Mouse (Mus musculus) neural tube, embryonic 11.5 days (tissue): ENCODE data around the gene Tgif1. TPM values are rescaled to one million over a fixed set of nuclear protein-coding genes. Genes with fewer than 3 reads are reported as not detected.

Experiments used
- ATAC-seq: fragments of 200-750 bp; cut with Nextera tagmentation; 2 replicates; pipeline ENCODE4 v1.8.0; 2017; ENCODE audit warnings: moderate number of reproducible peaks, mild to moderate bottlenecking, moderate TSS enrichment, moderate library complexity; ENCODE audit not compliant: insufficient read depth, low FRiP score, low TSS enrichment
- DNase-seq: peaks from one replicate; pipeline ENCODE4 v3.0.0-alpha.2; 2015; ENCODE audit warnings: low spot score
- H3K27ac ChIP-seq: fragments of 300-500 bp; sonication (generic); 2 replicates; pipeline ENCODE4 v1.5.1; 2014; ENCODE audit warnings: low read depth, mild to moderate bottlenecking, low read length
- H3K27me3 ChIP-seq: fragments of 300-500 bp; sonication (generic); 2 replicates; pipeline ENCODE4 v1.6.1; 2014; ENCODE audit warnings: mild to moderate bottlenecking, low read length, mixed read lengths; ENCODE audit not compliant: control insufficient read depth, insufficient read depth
- H3K36me3 ChIP-seq: fragments of 300-500 bp; sonication (generic); 2 replicates; pipeline ENCODE4 v1.6.1; 2014; ENCODE audit warnings: mild to moderate bottlenecking, low read length, moderate library complexity, mixed read lengths; ENCODE audit not compliant: control insufficient read depth, insufficient read depth
- H3K4me1 ChIP-seq: fragments of 300-500 bp; sonication (generic); 2 replicates; pipeline ENCODE4 v1.6.1; 2014; ENCODE audit warnings: low read length, mixed read lengths; ENCODE audit not compliant: control insufficient read depth, insufficient read depth
- H3K4me2 ChIP-seq: fragments of 300-500 bp; sonication (generic); 2 replicates; pipeline ENCODE4 v1.6.1; 2014; ENCODE audit warnings: low read depth, mild to moderate bottlenecking, moderate library complexity
- H3K4me3 ChIP-seq: fragments of 300-500 bp; sonication (generic); 2 replicates; pipeline ENCODE4 v1.5.1; 2014; ENCODE audit warnings: low read depth, low read length
- H3K9ac ChIP-seq: fragments of 300-500 bp; sonication (generic); 2 replicates; pipeline ENCODE4 v1.6.1; 2014; ENCODE audit warnings: mild to moderate bottlenecking, low read length
- H3K9me3 ChIP-seq: fragments of 300-500 bp; sonication (generic); 2 replicates; pipeline ENCODE4 v1.6.1; 2016; ENCODE audit warnings: low read length; ENCODE audit not compliant: control insufficient read depth
- WGBS: fragments of 180-500 bp; shearing (Covaris S2); extraction: QIAGEN DNeasy Blood & Tissue Kit; methylation state at CpG from one replicate; pipeline ENCODE4 v1.1.7; 2014; 5-methylcytosine and 5-hydroxymethylcytosine counted together
- polyA plus RNA-seq: library from polyadenylated mRNA; unstranded; fragments of >200 nt; fragmentation: Nextera tagmentation; extraction: Ambion mirVana; gene quantifications from 2 replicates; pipeline ENCODE4 v1.2.1, GENCODE M21; 2014

The Tgif1 gene
- polyA plus RNA-seq, 1 experiment from 2014 or later, result 66.2 TPM

GRCm38 (mm10) chr17:70848511-70849398, 4.6 kb downstream of the Tgif1 start:
- Histone ChIP-seq H3K9ac (peak overlapping the region; percentile 92), H3K27ac (peak overlapping the region; percentile 79), H3K4me1 (0 out of 2 replicates have a peak, but pooled peaks cover 3% of the 10 kb centered on the region), H3K9me3 (no peaks in the 10 kb centered on the region), H3K4me2 (peak overlapping the region; percentile 97), H3K27me3 (no peaks in the 10 kb centered on the region), H3K4me3 (peak overlapping the region; percentile 73), H3K36me3 (no peaks in the 10 kb centered on the region; the same call in 1 of the 2 replicates)
- ATAC-seq (0 out of 2 replicates have a peak, but pooled peaks have one; percentile 3), DNase-seq (peak; percentile 61)
- WGBS, result under 1% methylated on average over 23 of the region's 23 CpGs

DNA sequence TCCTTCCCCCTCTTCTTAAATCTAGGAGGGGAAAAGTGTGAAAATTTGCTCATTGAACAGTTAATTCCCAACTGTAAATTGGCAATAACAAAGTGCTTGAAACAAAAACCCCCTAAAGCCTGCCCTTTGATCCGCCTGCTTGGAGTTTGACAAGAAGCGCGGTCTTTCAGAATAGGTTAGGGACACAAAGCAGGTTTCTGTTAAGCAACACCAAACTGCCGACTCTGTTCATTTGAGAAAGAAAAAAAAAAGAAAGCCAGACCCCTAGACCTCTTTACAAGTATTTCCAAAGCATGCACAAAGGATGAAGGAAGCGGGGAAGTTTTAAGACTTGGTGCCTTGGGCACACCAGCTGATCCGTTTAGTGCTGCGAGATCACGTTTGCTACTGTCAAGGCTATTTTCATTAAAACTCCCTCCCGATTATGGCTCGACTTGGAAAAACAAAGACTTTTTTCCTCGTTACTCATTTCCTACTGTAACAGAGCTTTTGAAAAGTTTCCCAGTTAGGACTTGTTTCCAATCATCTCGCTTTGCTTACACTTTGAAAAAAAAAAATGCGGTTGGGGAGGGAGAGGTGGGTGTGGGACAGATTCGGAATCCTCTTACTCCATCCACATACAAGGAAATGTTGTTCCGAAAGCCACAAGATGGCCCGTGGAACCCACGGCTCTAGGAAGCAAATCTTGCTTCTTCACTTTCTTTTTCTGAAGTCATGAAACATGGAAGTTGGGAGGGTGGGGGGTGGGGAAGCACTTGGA, 5.4 kb downstream of the Tgif1 start:
- DNase-seq (peak; percentile 29), ATAC-seq (no peak)
- Histone ChIP-seq H3K27me3 (no peaks in the 10 kb centered on the region), H3K4me2 (peak overlapping the region; percentile 97), H3K9me3 (no peaks in the 10 kb centered on the region), H3K4me3 (peak overlapping the region; percentile 73), H3K9ac (peak overlapping the region; percentile 92), H3K36me3 (no peaks in the 10 kb centered on the region; the same call in 1 of the 2 replicates), H3K27ac (peak overlapping the region; percentile 79), H3K4me1 (0 out of 2 replicates have a peak, but pooled peaks cover 3% of the 10 kb centered on the region)
- WGBS, result under 1% methylated on average over 17 of the region's 17 CpGs

DNA sequence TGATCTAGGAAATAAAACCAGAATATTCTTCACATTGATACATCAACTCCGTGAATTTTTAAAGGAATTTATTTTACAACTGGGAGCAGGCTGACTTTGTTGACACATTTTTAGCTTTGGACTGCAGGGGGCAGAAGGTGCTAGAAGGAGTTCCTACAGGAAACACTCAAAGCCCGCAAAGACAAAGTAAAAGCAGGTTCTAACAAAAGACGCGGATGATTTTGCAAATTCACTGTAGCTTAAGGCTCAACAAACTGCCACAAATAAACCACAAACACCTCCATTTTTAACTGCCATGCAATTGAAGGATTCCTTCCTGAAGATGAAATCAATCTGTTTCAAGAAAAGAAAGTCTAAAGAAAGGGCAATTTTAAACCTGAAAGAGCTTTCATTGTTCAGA, 6.3 kb downstream of the Tgif1 start:
- peak overlapping the region; percentile 29 for H3K4me2 ChIP-seq
- H3K9ac ChIP-seq, result no peak overlapping the region
- H3K4me3 ChIP-seq, result no peak overlapping the region

GRCm38 (mm10) chr17:70846111-70846644, 7.2 kb downstream of the Tgif1 start:
- no peak for DNase-seq
- Histone ChIP-seq H3K9ac (no peak overlapping the region), H3K4me2 (no peak overlapping the region), H3K4me1 (0 out of 2 replicates have a peak, but pooled peaks cover 3% of the 10 kb centered on the region), H3K27ac (no peak overlapping the region), H3K4me3 (no peak overlapping the region), H3K9me3 (no peaks in the 10 kb centered on the region), H3K27me3 (no peaks in the 10 kb centered on the region), H3K36me3 (peaks cover 2% of the 10 kb centered on the region)
- 63% methylated on average over 8 of the region's 8 CpGs for WGBS
- ATAC-seq, result no peak

More for the DNA sequence above, 6.3 kb downstream of the Tgif1 start:
- H3K36me3 ChIP-seq, result no peaks in the 10 kb centered on the region; the same call in 1 of the 2 replicates
- peak; percentile 54 for DNase-seq
- WGBS, result 3% methylated on average over 4 of the region's 4 CpGs
- no peaks in the 10 kb centered on the region for H3K9me3 ChIP-seq
- no peak overlapping the region for H3K27ac ChIP-seq
- no peaks in the 10 kb centered on the region for H3K27me3 ChIP-seq
- ATAC-seq, result no peak
- H3K4me1 ChIP-seq, result 0 out of 2 replicates have a peak, but pooled peaks cover 3% of the 10 kb centered on the region

GRCm38 (mm10) chr17:70845543-70845942, 7.8 kb downstream of the Tgif1 start:
- no peaks in the 10 kb centered on the region for H3K9me3 ChIP-seq
- H3K4me2 ChIP-seq, result no peak overlapping the region
- no peak overlapping the region for H3K4me3 ChIP-seq
- DNase-seq (no peak), ATAC-seq (no peak)
- 0 out of 2 replicates have a peak, but pooled peaks cover 3% of the 10 kb centered on the region for H3K4me1 ChIP-seq
- H3K27me3 ChIP-seq, result no peaks in the 10 kb centered on the region
- no peak overlapping the region for H3K27ac ChIP-seq
- no peak overlapping the region for H3K9ac ChIP-seq
- WGBS, result 90% methylated on average over 2 of the region's 2 CpGs
- H3K36me3 ChIP-seq, result peaks cover 2% of the 10 kb centered on the region

DNA sequence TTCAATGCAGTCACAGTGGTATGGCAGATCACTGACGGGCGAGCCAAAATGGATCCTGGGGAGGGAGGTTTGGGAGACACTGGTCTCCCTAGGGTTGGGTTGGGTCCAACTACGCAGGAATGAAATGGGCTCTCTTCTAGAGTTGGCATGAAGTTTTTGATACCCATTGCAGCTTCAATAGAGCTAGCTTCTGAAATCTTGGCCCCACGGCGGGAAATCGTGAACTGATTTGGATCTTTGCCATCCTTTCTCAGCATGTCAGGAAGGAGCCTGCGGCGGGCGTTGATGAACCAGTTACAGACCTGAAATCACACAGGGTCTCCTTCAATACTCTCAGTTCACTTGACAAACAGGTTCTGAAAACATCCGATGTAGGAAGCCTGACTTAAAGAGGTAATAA, 8.4 kb downstream of the Tgif1 start:
- peaks cover 2% of the 10 kb centered on the region for H3K36me3 ChIP-seq
- no peak overlapping the region for H3K4me3 ChIP-seq
- WGBS, result 90% methylated on average over 10 of the region's 10 CpGs
- no peak overlapping the region for H3K4me2 ChIP-seq
- no peaks in the 10 kb centered on the region for H3K9me3 ChIP-seq
- no peak overlapping the region for H3K27ac ChIP-seq
- H3K27me3 ChIP-seq, result no peaks in the 10 kb centered on the region
- no peak overlapping the region for H3K9ac ChIP-seq
- 0 out of 2 replicates have a peak, but pooled peaks cover 3% of the 10 kb centered on the region for H3K4me1 ChIP-seq
- DNase-seq (no peak), ATAC-seq (no peak)

DNA sequence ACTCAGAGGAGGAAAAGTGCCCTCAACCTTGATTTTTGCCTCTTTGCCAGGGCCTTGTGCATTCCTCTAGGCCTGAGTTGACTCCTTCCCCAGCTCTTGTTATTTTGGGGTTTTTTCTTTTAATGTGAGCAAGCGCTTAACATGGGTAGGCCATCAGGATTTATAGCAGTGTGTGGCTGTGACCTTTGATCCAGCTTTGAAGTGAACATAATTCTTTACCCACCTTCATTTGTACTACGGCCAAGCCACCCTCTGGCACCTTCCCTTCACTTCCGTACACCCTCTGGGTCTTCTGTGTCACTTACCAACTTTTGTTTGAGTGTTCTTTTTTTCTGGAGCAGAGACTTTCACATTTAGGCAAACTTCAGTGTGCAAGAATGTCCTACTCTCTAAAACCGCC, 10.1 kb downstream of the Tgif1 start:
- Histone ChIP-seq H3K9me3 (no peaks in the 10 kb centered on the region), H3K27ac (no peak overlapping the region), H3K9ac (no peak overlapping the region), H3K4me3 (no peak overlapping the region), H3K27me3 (no peaks in the 10 kb centered on the region), H3K4me1 (0 out of 2 replicates have a peak, but pooled peaks cover 3% of the 10 kb centered on the region), H3K36me3 (peaks cover 2% of the 10 kb centered on the region), H3K4me2 (no peak overlapping the region)
- WGBS, result 56% methylated on average over 4 of the region's 4 CpGs
- ATAC-seq (no peak), DNase-seq (no peak)

DNA sequence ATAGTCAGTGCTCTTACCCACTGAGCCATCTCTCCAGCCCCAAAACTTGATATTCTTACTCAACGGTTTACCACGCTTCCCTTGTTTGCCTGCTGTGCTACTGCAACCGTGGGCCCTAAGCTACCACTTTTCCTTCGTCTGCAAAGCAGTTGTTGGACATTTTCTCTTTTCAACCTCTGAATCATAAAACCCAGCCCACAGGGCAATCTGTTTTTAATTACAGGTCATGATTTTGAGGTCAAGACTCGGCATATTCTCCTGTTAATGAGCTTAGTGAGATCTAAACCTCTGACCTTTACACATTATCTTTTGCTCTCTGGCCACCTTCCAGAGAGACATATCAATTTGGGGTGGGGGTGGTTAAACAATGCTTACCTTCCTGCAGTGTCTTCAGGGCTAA, 14.8 kb downstream of the Tgif1 start:
- no peaks in the 10 kb centered on the region for H3K27me3 ChIP-seq
- DNase-seq, result no peak
- no peak overlapping the region for H3K4me3 ChIP-seq
- H3K4me2 ChIP-seq, result no peak overlapping the region
- H3K9me3 ChIP-seq, result no peaks in the 10 kb centered on the region
- no peak for ATAC-seq
- 0 out of 2 replicates have a peak, but pooled peaks cover 2% of the 10 kb centered on the region for H3K4me1 ChIP-seq
- peaks cover 2% of the 10 kb centered on the region; the same call in 1 of the 2 replicates for H3K36me3 ChIP-seq
- H3K9ac ChIP-seq, result no peak overlapping the region
- H3K27ac ChIP-seq, result no peak overlapping the region
- WGBS, result 64% methylated on average over 5 of the region's 5 CpGs
